Mouse (Mus musculus): ENCODE results near the gene Tmem185a. TPM values are rescaled to one million over a fixed set of nuclear protein-coding genes. Genes with fewer than 3 reads are reported as not detected.
A peak's percentile ranks its signal among the peaks of the same experiment; 100 is the strongest.
"Not testable (repeated sequence)": the region's sequence is repeated elsewhere in the genome, so short reads cannot be mapped to it uniquely, and the experiment has no call there.

Gene Tmem185a
- 38.5 and 47.5 TPM in 2 replicates for polyA plus RNA-seq (2014; fragmentation: Nextera tagmentation; extraction: Ambion mirVana)

GRCm38 (mm10) chrX:70476792-70477776 is at the start of gene Tmem185a:
Gene Tmem185a (minus strand): TSS chrX:70477180.
- Histone ChIP-seq H3K4me1 (ENCODE audit: control insufficient read depth, insufficient read depth, low read length) (peaks cover 3% of the 10 kb centered on the region; the same call in 1 of the 2 replicates), H3K27me3 (ENCODE audit: control insufficient read depth, insufficient read depth, low read length) (no peaks in the 10 kb centered on the region), H3K4me2 (peak within 1 kb of the TSS; percentile 62), H3K36me3 (ENCODE audit: control insufficient read depth, insufficient read depth, low read length) (no peaks in the 10 kb centered on the region), H3K9me3 (replicated peaks; ENCODE audit: control insufficient read depth, low read length) (no peaks in the 10 kb centered on the region), H3K4me3 (ENCODE audit: low read depth, low read length) (peak within 1 kb of the TSS; percentile 60), H3K27ac (ENCODE audit: low read depth, low read length) (peak within 1 kb of the TSS; percentile 50; the same call in 1 of the 2 replicates), H3K9ac (ENCODE audit: low read depth, low read length) (peak within 1 kb of the TSS; percentile 71)
- peak; percentile 82 for ATAC-seq (replicated peaks; ENCODE audit: insufficient number of reproducible peaks, low FRiP score, low TSS enrichment)
- 18% methylated on average over 41 of the region's 42 CpGs for WGBS (ENCODE audit: insufficient replicate concordance)

GRCm38 (mm10) chrX:70514413-70514812 is 37.4 kb upstream of the Tmem185a start:
- H3K27ac ChIP-seq (ENCODE audit: low read depth, low read length); H3K4me2 ChIP-seq; H3K9me3 ChIP-seq (replicated peaks; ENCODE audit: control insufficient read depth, low read length); ATAC-seq (replicated peaks; ENCODE audit: insufficient number of reproducible peaks, low FRiP score, low TSS enrichment); H3K4me3 ChIP-seq (ENCODE audit: low read depth, low read length); H3K4me1 ChIP-seq (ENCODE audit: control insufficient read depth, insufficient read depth, low read length); H3K36me3 ChIP-seq (ENCODE audit: control insufficient read depth, insufficient read depth, low read length); H3K9ac ChIP-seq (ENCODE audit: low read depth, low read length); H3K27me3 ChIP-seq (ENCODE audit: control insufficient read depth, insufficient read depth, low read length): not testable (repeated sequence)
- WGBS (ENCODE audit: insufficient replicate concordance), result 77% methylated on average over 3 of the region's 3 CpGs

- H3K4me3 ChIP-seq (ENCODE audit: low read depth, low read length); H3K9me3 ChIP-seq (replicated peaks; ENCODE audit: control insufficient read depth, low read length); H3K9ac ChIP-seq (ENCODE audit: low read depth, low read length); H3K27ac ChIP-seq (ENCODE audit: low read depth, low read length); H3K27me3 ChIP-seq (ENCODE audit: control insufficient read depth, insufficient read depth, low read length); H3K4me1 ChIP-seq (ENCODE audit: control insufficient read depth, insufficient read depth, low read length); H3K36me3 ChIP-seq (ENCODE audit: control insufficient read depth, insufficient read depth, low read length); H3K4me2 ChIP-seq; ATAC-seq (replicated peaks; ENCODE audit: insufficient number of reproducible peaks, low FRiP score, low TSS enrichment): not testable (repeated sequence)
- no CpG with 5 or more reads among the region's 1 CpGs for WGBS (ENCODE audit: insufficient replicate concordance)
These were observed 10.3 kb upstream of the Tmem185a start for GRCm38 (mm10) chrX:70487328-70487727.

GRCm38 (mm10) chrX:70482154-70482553 is 5.2 kb upstream of the Tmem185a start:
- no peak overlapping the region for H3K9ac ChIP-seq (ENCODE audit: low read depth, low read length)
- no peak overlapping the region for H3K4me2 ChIP-seq
- H3K27me3 ChIP-seq (ENCODE audit: control insufficient read depth, insufficient read depth, low read length), result no peaks in the 10 kb centered on the region
- H3K4me1 ChIP-seq (ENCODE audit: control insufficient read depth, insufficient read depth, low read length), result no peaks in the 10 kb centered on the region
- H3K27ac ChIP-seq (ENCODE audit: low read depth, low read length), result no peak overlapping the region
- H3K9me3 ChIP-seq (replicated peaks; ENCODE audit: control insufficient read depth, low read length), result no peaks in the 10 kb centered on the region
- H3K4me3 ChIP-seq (ENCODE audit: low read depth, low read length), result no peak overlapping the region
- WGBS (ENCODE audit: insufficient replicate concordance), result 56% methylated on average over 2 of the region's 2 CpGs
- no peaks in the 10 kb centered on the region for H3K36me3 ChIP-seq (ENCODE audit: control insufficient read depth, insufficient read depth, low read length)
- ATAC-seq (replicated peaks; ENCODE audit: insufficient number of reproducible peaks, low FRiP score, low TSS enrichment), result no peak

- ATAC-seq (replicated peaks; ENCODE audit: insufficient number of reproducible peaks, low FRiP score, low TSS enrichment), result no peak
- Histone ChIP-seq H3K9me3 (replicated peaks; ENCODE audit: control insufficient read depth, low read length) (no peaks in the 10 kb centered on the region), H3K4me2 (no peak overlapping the region), H3K9ac (ENCODE audit: low read depth, low read length) (no peak overlapping the region), H3K4me3 (ENCODE audit: low read depth, low read length) (no peak overlapping the region), H3K27ac (ENCODE audit: low read depth, low read length) (no peak overlapping the region), H3K36me3 (ENCODE audit: control insufficient read depth, insufficient read depth, low read length) (no peaks in the 10 kb centered on the region), H3K4me1 (ENCODE audit: control insufficient read depth, insufficient read depth, low read length) (peaks cover 3% of the 10 kb centered on the region; the same call in 1 of the 2 replicates), H3K27me3 (ENCODE audit: control insufficient read depth, insufficient read depth, low read length) (no peaks in the 10 kb centered on the region)
- 54% methylated on average over 5 of the region's 5 CpGs for WGBS (ENCODE audit: insufficient replicate concordance)
These were observed 1.7 kb upstream of the Tmem185a start for GRCm38 (mm10) chrX:70478701-70479100.

GRCm38 (mm10) chrX:70475215-70475765 is 1.7 kb downstream of the Tmem185a start:
- Histone ChIP-seq H3K9me3 (replicated peaks; ENCODE audit: control insufficient read depth, low read length) (no peaks in the 10 kb centered on the region), H3K27ac (ENCODE audit: low read depth, low read length) (no peak overlapping the region), H3K36me3 (ENCODE audit: control insufficient read depth, insufficient read depth, low read length) (no peaks in the 10 kb centered on the region), H3K27me3 (ENCODE audit: control insufficient read depth, insufficient read depth, low read length) (no peaks in the 10 kb centered on the region), H3K9ac (ENCODE audit: low read depth, low read length) (no peak overlapping the region), H3K4me3 (ENCODE audit: low read depth, low read length) (no peak overlapping the region), H3K4me2 (peak overlapping the region; percentile 62; the same call in 1 of the 2 replicates), H3K4me1 (ENCODE audit: control insufficient read depth, insufficient read depth, low read length) (peaks cover 3% of the 10 kb centered on the region; the same call in 1 of the 2 replicates)
- WGBS (ENCODE audit: insufficient replicate concordance), result 80% methylated on average over 3 of the region's 3 CpGs
- ATAC-seq (replicated peaks; ENCODE audit: insufficient number of reproducible peaks, low FRiP score, low TSS enrichment), result no peak

- H3K9me3 ChIP-seq (replicated peaks; ENCODE audit: control insufficient read depth, low read length), result no peaks in the 10 kb centered on the region
- no peaks in the 10 kb centered on the region for H3K36me3 ChIP-seq (ENCODE audit: control insufficient read depth, insufficient read depth, low read length)
- H3K27ac ChIP-seq (ENCODE audit: low read depth, low read length), result no peak overlapping the region
- no peaks in the 10 kb centered on the region for H3K4me1 ChIP-seq (ENCODE audit: control insufficient read depth, insufficient read depth, low read length)
- 67% methylated on average over 1 of the region's 1 CpGs for WGBS (ENCODE audit: insufficient replicate concordance)
- H3K9ac ChIP-seq (ENCODE audit: low read depth, low read length), result no peak overlapping the region
- no peaks in the 10 kb centered on the region for H3K27me3 ChIP-seq (ENCODE audit: control insufficient read depth, insufficient read depth, low read length)
- no peak for ATAC-seq (replicated peaks; ENCODE audit: insufficient number of reproducible peaks, low FRiP score, low TSS enrichment)
- H3K4me3 ChIP-seq (ENCODE audit: low read depth, low read length), result no peak overlapping the region
- no peak overlapping the region for H3K4me2 ChIP-seq
These were observed 10.1 kb downstream of the Tmem185a start for GRCm38 (mm10) chrX:70466897-70467296.

GRCm38 (mm10) chrX:70465489-70465888 is 11.5 kb downstream of the Tmem185a start:
- 92% methylated on average over 2 of the region's 2 CpGs for WGBS (ENCODE audit: insufficient replicate concordance)
- H3K27ac ChIP-seq (ENCODE audit: low read depth, low read length), result no peak overlapping the region
- no peak for ATAC-seq (replicated peaks; ENCODE audit: insufficient number of reproducible peaks, low FRiP score, low TSS enrichment)
- H3K4me2 ChIP-seq, result no peak overlapping the region
- no peaks in the 10 kb centered on the region for H3K36me3 ChIP-seq (ENCODE audit: control insufficient read depth, insufficient read depth, low read length)
- no peaks in the 10 kb centered on the region for H3K9me3 ChIP-seq (replicated peaks; ENCODE audit: control insufficient read depth, low read length)
- H3K27me3 ChIP-seq (ENCODE audit: control insufficient read depth, insufficient read depth, low read length), result no peaks in the 10 kb centered on the region; the same call in 1 of the 2 replicates
- no peak overlapping the region for H3K4me3 ChIP-seq (ENCODE audit: low read depth, low read length)
- H3K4me1 ChIP-seq (ENCODE audit: control insufficient read depth, insufficient read depth, low read length), result no peaks in the 10 kb centered on the region
- H3K9ac ChIP-seq (ENCODE audit: low read depth, low read length), result no peak overlapping the region
